Mouse (Mus musculus) T-helper 2 cell (primary cell): ENCODE data around the gene Sgo2a.
"Not testable (repeated sequence)": the region's sequence is repeated elsewhere in the genome, so short reads cannot be mapped to it uniquely, and the experiment has no call there.

Source experiments
- in situ Hi-C: fragments of 300-600 bp; cut with MboI, MseI; formaldehyde crosslinking; loops from one replicate; pipeline ENCODE4 v1.15.1; 2025; ENCODE audit warnings: high pct_unique_total_duplicates

The Sgo2a gene

DNA sequence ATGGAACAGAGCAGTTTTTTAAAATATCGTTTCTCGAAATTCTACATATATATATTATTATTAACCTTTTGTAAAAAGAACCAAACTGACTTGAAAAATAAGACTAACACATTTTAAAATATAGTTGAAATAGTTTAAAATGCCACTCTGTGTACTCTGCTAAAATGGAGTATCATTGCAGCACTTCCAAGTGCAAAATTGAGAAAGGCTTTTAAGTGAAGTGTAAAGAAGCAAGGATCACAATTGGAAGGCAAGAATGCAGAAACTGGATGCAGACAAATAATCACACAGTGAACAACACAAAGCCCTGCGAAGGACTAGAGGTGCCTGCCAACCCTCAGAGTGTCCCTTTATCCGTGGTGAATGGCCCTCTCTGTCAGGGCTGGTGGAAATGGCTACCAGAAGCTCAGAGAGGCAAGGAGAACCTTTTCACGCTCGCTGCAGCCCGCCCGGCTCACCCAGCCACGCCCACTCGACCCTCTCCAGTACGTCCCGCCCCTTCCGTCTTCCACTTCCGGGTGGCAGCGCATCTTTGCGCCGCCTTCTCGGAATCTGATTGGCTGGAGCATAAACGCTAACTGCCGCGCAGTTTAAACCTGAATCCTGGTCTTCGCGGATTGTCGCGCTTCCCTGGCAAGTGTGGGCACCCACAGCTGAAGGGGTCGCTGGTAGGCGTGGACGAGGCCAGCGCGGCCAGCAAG lies at the start of gene Sgo2a:
TSS of gene Sgo2a (plus strand) at position 540 of the 701 bp plus-strand sequence.
- in situ Hi-C loops, result no loop called here

DNA sequence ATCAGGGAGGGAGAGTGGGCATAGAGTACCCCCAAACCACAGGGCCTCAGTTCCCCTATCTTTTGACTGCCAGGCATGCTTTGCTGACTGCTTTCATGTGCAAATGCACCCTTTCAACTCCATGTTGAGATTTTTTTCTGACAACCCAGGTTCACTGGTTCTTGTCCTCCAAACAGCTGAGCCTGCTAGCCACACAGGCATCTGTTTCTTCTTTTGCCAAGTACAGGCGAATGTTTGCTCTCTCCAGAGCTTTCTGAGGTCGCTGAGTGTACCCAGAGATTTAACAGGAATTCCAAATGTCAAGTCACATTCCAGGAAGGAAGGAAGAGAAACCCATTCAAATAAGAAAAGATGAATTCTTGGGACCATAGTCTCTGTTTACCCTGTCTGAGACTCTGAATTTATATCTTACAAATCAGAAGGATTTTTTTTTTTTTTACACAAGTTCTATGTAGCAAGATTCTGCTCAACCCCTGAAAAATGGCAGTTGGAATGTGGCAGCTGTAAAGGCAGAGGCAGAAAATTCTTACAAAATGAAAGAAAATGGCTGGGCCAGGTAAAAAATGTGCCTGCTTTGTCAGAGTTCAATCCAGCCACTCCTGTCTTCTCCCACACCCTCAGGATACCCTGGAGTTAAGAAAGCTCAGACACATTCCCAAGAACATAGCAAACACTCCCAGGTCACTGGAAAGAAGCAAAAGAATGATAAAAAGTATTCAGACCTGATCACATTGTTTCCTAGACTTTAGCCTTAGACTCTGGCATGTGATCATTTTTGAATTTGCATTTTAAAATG lies 48.0 kb upstream of the Sgo2a start:
- in situ Hi-C loops, result no loop called here

- in situ Hi-C loops, result no loop called here
These were observed 46.6 kb upstream of the Sgo2a start for GRCm38 (mm10) chr1:57949195-57949594.

DNA sequence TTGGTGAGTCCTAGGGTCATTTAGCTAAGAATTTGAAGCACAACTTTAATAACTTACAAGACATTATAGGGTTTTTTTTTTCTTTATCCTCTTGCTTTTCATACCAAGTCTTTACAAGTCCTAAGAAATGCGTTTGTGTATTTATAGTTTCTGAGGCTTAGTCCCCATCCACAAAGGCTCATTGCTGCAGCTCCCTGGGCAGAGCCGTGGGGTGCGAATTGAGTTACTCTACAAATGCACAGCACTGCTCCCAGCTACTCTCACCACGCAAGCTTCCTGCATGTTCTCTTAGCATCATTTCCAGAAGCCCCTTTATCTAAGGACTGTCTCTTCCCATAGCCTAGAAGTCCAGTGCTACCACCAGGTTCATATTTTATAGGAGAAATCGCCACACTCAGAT lies 46.1 kb upstream of the Sgo2a start:
- in situ Hi-C loops, result loop anchor here (25.0 kb wide), 1 partner anchor 512 kb away; no protein-coding TSS in a partner anchor

GRCm38 (mm10) chr1:57952509-57952908 lies 43.3 kb upstream of the Sgo2a start:
- in situ Hi-C loops, result loop anchor here (25.0 kb wide), 1 partner anchor 515 kb away; no protein-coding TSS in a partner anchor

DNA sequence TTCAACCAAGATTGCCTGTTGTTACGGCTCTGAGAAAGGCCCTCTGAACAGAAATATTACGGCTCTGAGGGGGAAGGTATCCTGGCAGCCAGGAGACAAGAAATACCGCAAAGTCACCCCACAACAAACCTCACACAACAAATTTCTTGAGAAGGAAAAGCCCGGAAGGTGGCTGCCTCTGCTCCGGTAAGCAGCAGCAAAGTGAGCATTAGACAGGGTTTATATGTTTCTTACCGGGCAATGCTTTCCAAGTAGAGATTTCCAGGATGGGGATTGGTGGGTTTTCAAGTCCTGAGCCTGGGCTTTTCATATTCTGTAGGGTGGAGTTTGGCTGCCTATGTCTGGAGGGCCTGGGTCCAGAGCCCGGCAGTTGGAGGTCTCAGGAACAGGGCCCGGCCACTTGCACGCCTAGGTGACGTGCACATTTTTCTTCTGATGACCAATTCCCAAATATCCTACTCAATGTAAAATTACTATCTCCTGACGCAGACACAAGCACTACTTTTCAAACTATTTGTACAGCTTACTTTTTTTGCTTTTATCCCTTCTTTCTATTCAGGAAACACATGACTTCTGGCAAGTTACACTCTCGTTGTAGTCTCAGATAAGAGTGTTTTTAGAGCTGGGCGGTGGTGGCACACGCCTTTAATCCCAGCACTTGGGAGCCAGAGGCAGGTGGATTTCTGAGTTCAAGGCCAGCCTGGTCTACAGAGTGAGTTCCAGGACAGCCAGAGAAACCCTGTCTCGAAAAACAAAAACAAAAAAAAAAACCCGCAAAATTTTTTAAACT lies 42.0 kb upstream of the Sgo2a start:
- in situ Hi-C loops, result loop anchor here (25.0 kb wide), 1 partner anchor 516 kb away; no protein-coding TSS in a partner anchor

GRCm38 (mm10) chr1:57954376-57954765 lies 41.4 kb upstream of the Sgo2a start:
- in situ Hi-C loops, result loop anchor here (25.0 kb wide), 1 partner anchor 517 kb away; no protein-coding TSS in a partner anchor

DNA sequence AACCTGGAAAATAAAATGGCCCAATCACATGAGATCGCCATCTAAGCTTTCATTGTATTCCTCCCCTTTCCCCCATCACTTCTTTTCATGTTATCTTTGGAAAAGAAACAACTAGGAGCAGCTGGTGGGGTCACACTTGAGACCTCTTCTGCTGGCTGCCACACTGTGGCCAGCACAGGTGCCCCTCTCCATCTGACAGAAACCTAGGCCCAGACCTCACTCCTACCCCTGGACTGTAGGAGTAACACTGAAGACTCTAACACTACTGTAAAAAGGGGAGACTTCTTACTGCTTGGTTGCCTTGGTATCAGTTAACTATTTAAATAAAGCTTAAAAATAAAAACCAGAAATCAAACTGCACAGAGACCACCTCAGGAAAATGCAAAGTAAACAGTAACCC lies 40.0 kb upstream of the Sgo2a start:
- in situ Hi-C loops, result loop anchor here (25.0 kb wide), 1 partner anchor 518 kb away; no protein-coding TSS in a partner anchor

DNA sequence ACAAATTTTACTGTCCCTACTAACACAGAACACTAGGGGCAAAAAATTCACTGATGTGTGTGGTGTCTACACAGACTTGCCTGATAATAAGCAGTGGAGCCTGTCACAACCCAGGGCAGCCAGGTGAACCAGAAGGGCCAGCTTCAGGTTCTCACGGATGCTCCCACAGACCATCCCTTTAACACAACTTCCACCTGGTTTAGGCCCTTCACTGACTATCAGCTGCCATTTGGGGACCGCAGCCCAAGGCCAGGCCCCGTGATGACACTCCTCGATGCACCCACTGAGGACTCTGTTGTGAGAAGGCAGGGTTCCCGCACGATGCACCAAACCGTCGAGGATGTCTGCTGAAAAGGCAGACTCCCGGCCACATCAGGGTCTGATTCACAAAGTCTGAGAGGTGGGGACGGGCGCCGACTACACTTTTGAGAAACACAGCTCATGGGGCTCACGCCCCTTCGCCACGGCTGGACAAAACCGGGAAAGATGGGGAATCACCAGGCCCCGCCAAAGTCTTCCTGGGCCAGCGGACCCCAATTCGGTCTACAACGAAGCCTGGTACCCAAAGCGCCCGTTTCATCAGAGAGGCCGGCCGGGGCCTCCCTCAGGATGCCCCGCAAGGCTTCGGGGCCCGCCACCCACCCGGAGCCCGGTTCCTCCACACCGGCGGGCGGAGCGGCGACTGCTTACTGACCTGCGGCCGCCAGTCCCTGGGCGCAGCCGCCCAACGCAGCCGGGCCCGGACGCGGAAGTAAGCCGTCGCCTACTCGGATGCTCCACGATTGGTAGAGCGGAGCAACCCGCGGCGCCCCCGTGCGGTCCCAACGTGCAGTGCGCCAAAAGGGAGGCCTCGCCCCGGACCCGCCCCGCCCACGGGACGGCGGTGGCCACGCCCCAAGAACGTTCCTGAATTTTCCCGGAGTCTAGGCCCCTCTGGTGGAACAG lies 26.2 kb upstream of the Sgo2a start:
- in situ Hi-C loops, result loop anchor here (25.0 kb wide), 1 partner anchor 532 kb away; no protein-coding TSS in a partner anchor

GRCm38 (mm10) chr1:57971588-57971987 lies 24.2 kb upstream of the Sgo2a start:
- in situ Hi-C loops, result loop anchor here (25.0 kb wide), 1 partner anchor 534 kb away; no protein-coding TSS in a partner anchor

GRCm38 (mm10) chr1:57976860-57977259 lies 18.9 kb upstream of the Sgo2a start:
- in situ Hi-C loops, result no loop called here

DNA sequence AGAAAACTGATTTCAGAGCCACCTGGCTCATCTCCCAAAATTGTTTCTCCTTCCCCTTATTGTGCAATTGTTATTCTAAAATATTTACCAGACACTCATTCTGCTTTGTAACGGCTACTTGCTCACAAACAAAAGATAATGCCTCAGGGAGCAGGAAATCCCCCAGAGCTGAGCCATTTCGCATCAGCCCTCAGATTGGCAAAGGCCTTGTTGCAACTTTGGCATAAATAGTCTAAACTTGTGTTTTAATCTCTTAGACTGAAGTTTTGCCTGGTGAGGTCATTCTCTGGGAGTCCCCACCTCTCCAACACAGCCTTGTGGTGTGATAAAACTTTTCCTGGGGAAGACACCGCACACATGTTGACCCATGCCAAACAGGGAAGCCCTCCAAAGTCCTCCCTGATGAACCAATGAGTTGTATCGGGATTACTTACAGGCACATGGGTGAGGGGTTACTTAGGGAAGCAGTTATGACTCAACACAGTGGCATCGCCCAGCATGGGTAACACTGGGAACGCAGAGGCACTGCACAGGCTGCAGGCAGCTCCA lies 6.6 kb upstream of the Sgo2a start:
- in situ Hi-C loops, result no loop called here

GRCm38 (mm10) chr1:57991277-57991676 lies 4.5 kb upstream of the Sgo2a start:
- in situ Hi-C loops, result no loop called here

DNA sequence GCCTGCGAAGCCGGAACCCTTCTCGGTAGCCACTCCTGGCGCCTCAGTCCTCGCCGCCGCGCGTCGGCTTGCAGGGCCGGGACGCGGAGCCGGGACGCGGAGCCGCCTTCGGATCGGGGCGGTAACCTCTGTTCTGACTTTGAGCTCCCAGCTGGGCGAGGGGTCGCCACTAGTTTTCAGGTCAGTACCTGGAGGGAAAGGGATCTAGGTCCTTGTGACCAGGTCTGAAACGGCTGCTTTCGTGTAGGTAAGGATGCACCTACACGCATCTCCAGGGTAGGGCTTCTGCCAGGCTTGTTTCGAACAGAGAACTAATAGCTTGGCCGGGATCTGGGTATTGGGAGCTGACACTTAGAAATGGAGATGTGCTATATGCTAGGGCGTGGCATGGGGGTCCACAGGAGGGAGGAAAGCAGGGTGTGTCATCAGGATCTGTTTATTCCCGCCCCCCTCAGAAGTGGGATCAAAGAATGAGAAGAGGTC lies 403 bp downstream of the Sgo2a start:
- in situ Hi-C loops, result no loop called here

- in situ Hi-C loops, result no loop called here
These were observed 2.4 kb downstream of the Sgo2a start for GRCm38 (mm10) chr1:57998146-57998545.

DNA sequence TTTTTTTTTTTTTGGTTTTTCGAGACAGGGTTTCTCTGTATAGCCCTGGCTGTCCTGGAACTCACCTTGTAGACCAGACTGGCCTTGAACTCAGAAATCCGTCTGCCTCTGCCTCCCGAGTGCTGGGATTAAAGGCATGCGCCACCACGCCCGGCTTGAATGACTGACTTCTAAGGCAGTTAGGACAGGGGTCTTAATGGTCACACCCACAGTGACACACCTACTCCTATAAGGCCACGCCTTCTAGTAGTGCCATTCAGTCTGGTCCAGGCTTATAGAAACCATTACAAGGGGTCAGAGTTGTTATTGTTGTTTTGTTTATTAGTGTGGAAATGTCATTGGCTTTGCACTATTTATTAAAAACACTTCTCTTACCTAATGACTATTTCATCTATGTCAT lies 10.6 kb downstream of the Sgo2a start:
- in situ Hi-C loops, result not testable (repeated sequence)

GRCm38 (mm10) chr1:58018856-58019255 lies 23.1 kb downstream of the Sgo2a start, which contains the start of gene Kctd18:
TSS of gene Kctd18 (minus strand) at chr1:58018956.
- in situ Hi-C loops, result no loop called here

- in situ Hi-C loops, result no loop called here
These were observed 31.9 kb downstream of the Sgo2a start for GRCm38 (mm10) chr1:58027707-58028106.

DNA sequence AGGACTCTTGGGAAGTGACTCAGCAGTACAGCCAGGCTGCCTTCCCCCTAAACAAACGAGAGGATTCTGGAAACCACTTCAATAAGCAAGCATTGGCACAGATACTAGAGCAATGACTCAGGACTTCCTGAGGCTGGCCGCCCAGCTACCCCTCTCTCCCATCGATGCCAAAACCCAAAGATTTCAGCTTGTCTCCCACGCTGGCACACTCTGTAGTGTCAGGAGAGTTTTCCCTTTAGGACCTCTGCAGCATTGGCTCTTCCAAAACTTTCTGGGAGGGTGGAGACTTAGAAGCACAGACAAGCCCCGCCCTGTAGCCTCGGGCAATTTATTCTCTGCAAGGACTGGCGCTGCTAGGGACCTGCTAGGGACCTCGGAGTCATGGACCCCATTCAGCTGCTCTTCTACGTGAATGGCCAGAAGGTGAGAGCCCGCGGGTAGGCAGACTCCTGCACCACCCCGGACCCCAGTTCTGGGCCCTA lies 33.9 kb downstream of the Sgo2a start, which contains the start of gene Aox1:
TSS of gene Aox1 (plus strand) at position 296 of the 482 bp plus-strand sequence.
- in situ Hi-C loops, result no loop called here
